Mouse (Mus musculus) layer of hippocampus, postnatal 10 days (tissue): Measurements from ENCODE around the gene Kdelc1. TPM values are rescaled to one million over a fixed set of nuclear protein-coding genes. Genes with fewer than 3 reads are reported as not detected.

Experiments
- DNase-seq, 2 experiments: peaks; one replicate each; pipeline ENCODE4 v3.0.0; 2021; ENCODE audit warnings: low spot score in 2 of 2
- total RNA-seq, 2 experiments: library from RNA; stranded (reverse); gene quantifications; 2 replicates each; pipeline ENCODE4 v1.2.3; 2021

Gene Kdelc1
- total RNA-seq, 2 experiments from 2014 or later: 11.6 to 13.1 TPM

GRCm38 (mm10) chr1:44064625-44065024 lies 54.0 kb downstream of the Kdelc1 start:
- DNase-seq: peak; percentile 46 to 62

GRCm38 (mm10) chr1:44063439-44063838 lies 55.2 kb downstream of the Kdelc1 start:
- DNase-seq: no peak

- no peak for DNase-seq
These were observed 56.8 kb downstream of the Kdelc1 start, which contains the start of gene Gm8251 for GRCm38 (mm10) chr1:44061836-44062235. TSS of gene Gm8251 (minus strand) at chr1:44061936.

GRCm38 (mm10) chr1:44057805-44058204 lies 60.8 kb downstream of the Kdelc1 start:
- DNase-seq: no peak

Other genes with a start within 250 kb of the Kdelc1 start
- gene Tpp2, start 185.2 kb downstream of the Kdelc1 start, total RNA-seq: 10 to 100 TPM; 55.9 to 59.9 TPM
- gene Mettl21c, start 98.8 kb downstream of the Kdelc1 start, total RNA-seq: under 1 TPM; 0.49 to 0.50 TPM
- gene Gm8251, start 56.9 kb downstream of the Kdelc1 start, total RNA-seq: not detected
- gene Tex30, start 16.4 kb downstream of the Kdelc1 start, total RNA-seq: 10 to 100 TPM in 1 of 2 experiments, 1 to 10 TPM in 1; 6.8 to 13.1 TPM
- 10 to 100 TPM; 37.3 to 41.6 TPM for gene Bivm, start 149 bp upstream of the Kdelc1 start, total RNA-seq
- gene Ercc5, start 28.9 kb upstream of the Kdelc1 start, total RNA-seq: 10 to 100 TPM; 22.2 to 25.3 TPM
- gene Mettl21e, start 100.2 kb upstream of the Kdelc1 start, total RNA-seq: not detected